Mouse (Mus musculus) kidney, embryonic 16.5 days (tissue): ENCODE results near the gene A1cf. TPM values are rescaled to one million over a fixed set of nuclear protein-coding genes. Genes with fewer than 3 reads are reported as not detected.

Experiments
- ATAC-seq: fragments of 200-750 bp; cut with Nextera tagmentation; 2 replicates; pipeline ENCODE4 v1.8.0; 2017; ENCODE audit warnings: moderate TSS enrichment; ENCODE audit not compliant: low FRiP score, low TSS enrichment
- H3K27ac ChIP-seq: fragments of 300-500 bp; sonication (generic); 2 replicates; pipeline ENCODE4 v1.5.1; 2014; ENCODE audit warnings: low read length
- H3K27me3 ChIP-seq: fragments of 300-500 bp; sonication (generic); 2 replicates; pipeline ENCODE4 v1.6.1; 2014; ENCODE audit warnings: low read length, control low read depth, mixed read lengths; ENCODE audit not compliant: insufficient read depth
- H3K36me3 ChIP-seq: fragments of 300-500 bp; sonication (generic); 2 replicates; pipeline ENCODE4 v1.6.1; 2014; ENCODE audit warnings: low read length, control low read depth, mixed read lengths; ENCODE audit not compliant: insufficient read depth
- H3K4me1 ChIP-seq: fragments of 300-500 bp; sonication (generic); 2 replicates; pipeline ENCODE4 v1.6.1; 2014; ENCODE audit warnings: low read length, control low read depth, mixed read lengths; ENCODE audit not compliant: insufficient read depth
- H3K4me2 ChIP-seq: fragments of 300-500 bp; sonication (generic); replicated peaks from 2 replicates; pipeline ENCODE4 v1.6.1; 2014; ENCODE audit warnings: low read depth, low read length
- H3K4me3 ChIP-seq: fragments of 300-500 bp; sonication (generic); 2 replicates; pipeline ENCODE4 v1.5.1; 2014; ENCODE audit warnings: mild to moderate bottlenecking, low read length
- H3K9ac ChIP-seq: fragments of 300-500 bp; sonication (generic); replicated peaks from 2 replicates; pipeline ENCODE4 v1.6.1; 2014; ENCODE audit warnings: low read length
- H3K9me3 ChIP-seq: fragments of 300-500 bp; sonication (generic); 2 replicates; pipeline ENCODE4 v1.6.1; 2016; ENCODE audit warnings: low read length, control low read depth
- WGBS: fragments of 180-500 bp; shearing (Covaris S2); extraction: QIAGEN DNeasy Blood & Tissue Kit; methylation state at CpG from one replicate; pipeline ENCODE4 v1.1.7; 2014; 5-methylcytosine and 5-hydroxymethylcytosine counted together
- polyA plus RNA-seq: library from polyadenylated mRNA; unstranded; fragments of >200 nt; fragmentation: Nextera tagmentation; extraction: Ambion mirVana; gene quantifications from 2 replicates; pipeline ENCODE4 v1.2.1, GENCODE M21; 2015

A1cf gene
- polyA plus RNA-seq, 1 experiment from 2014 or later = 2.0 TPM

- no peaks in the 10 kb centered on the region for H3K9me3 ChIP-seq
- no peaks in the 10 kb centered on the region for H3K4me1 ChIP-seq
- H3K4me2 ChIP-seq = no peak overlapping the region
- H3K27me3 ChIP-seq = no peaks in the 10 kb centered on the region
- no peak overlapping the region for H3K27ac ChIP-seq
- 57% methylated on average over 6 of the region's 6 CpGs for WGBS
- no peak overlapping the region for H3K9ac ChIP-seq
- ATAC-seq = peak; percentile 63; the same call in 1 of the 2 replicates
- no peaks in the 10 kb centered on the region for H3K36me3 ChIP-seq
- H3K4me3 ChIP-seq = no peak overlapping the region
Measured at GRCm38 (mm10) chr19:31923615-31924352, 55.2 kb downstream of the A1cf start.

- H3K4me3 ChIP-seq = no peak overlapping the region
- H3K9me3 ChIP-seq = no peaks in the 10 kb centered on the region
- H3K36me3 ChIP-seq = no peaks in the 10 kb centered on the region
- ATAC-seq = no peak
- no peak overlapping the region for H3K27ac ChIP-seq
- WGBS = 80% methylated on average over 7 of the region's 7 CpGs
- no peaks in the 10 kb centered on the region for H3K27me3 ChIP-seq
- H3K4me2 ChIP-seq = no peak overlapping the region
- H3K4me1 ChIP-seq = no peaks in the 10 kb centered on the region
- H3K9ac ChIP-seq = no peak overlapping the region
Measured at GRCm38 (mm10) chr19:31950793-31951489, 82.4 kb downstream of the A1cf start.

GRCm38 (mm10) chr19:31953799-31954198 lies 85.2 kb downstream of the A1cf start:
- H3K27me3 ChIP-seq = no peaks in the 10 kb centered on the region
- H3K9me3 ChIP-seq = no peaks in the 10 kb centered on the region
- H3K4me1 ChIP-seq = no peaks in the 10 kb centered on the region
- no peak overlapping the region for H3K4me3 ChIP-seq
- no peak for ATAC-seq
- H3K27ac ChIP-seq = no peak overlapping the region
- 76% methylated on average over 2 of the region's 2 CpGs for WGBS
- H3K4me2 ChIP-seq = no peak overlapping the region
- H3K9ac ChIP-seq = no peak overlapping the region
- H3K36me3 ChIP-seq = no peaks in the 10 kb centered on the region

DNA sequence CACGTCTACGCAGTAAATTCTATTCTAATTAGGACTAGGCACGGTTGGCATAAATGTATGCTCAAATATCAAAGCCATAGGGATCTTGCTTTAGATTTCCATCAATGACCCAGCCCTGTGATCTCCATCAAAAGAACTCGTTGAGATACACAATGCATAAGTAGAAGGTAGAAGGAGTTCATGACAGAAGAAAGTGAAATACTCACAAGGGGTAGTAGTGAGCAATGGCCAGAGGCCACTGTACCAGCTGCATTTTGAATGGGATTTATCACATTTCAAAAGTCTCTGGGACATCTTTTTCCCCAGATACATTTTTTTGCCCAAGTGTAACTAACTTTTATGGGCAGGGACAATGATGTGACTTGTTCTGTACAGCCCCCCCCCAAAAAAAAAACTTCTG lies 85.7 kb downstream of the A1cf start:
- no peak overlapping the region for H3K4me3 ChIP-seq
- H3K36me3 ChIP-seq = no peaks in the 10 kb centered on the region
- H3K4me2 ChIP-seq = no peak overlapping the region
- no peak for ATAC-seq
- H3K4me1 ChIP-seq = no peaks in the 10 kb centered on the region
- H3K27me3 ChIP-seq = no peaks in the 10 kb centered on the region
- 86% methylated on average over 4 of the region's 4 CpGs for WGBS
- no peak overlapping the region for H3K9ac ChIP-seq
- H3K9me3 ChIP-seq = no peaks in the 10 kb centered on the region
- H3K27ac ChIP-seq = no peak overlapping the region

DNA sequence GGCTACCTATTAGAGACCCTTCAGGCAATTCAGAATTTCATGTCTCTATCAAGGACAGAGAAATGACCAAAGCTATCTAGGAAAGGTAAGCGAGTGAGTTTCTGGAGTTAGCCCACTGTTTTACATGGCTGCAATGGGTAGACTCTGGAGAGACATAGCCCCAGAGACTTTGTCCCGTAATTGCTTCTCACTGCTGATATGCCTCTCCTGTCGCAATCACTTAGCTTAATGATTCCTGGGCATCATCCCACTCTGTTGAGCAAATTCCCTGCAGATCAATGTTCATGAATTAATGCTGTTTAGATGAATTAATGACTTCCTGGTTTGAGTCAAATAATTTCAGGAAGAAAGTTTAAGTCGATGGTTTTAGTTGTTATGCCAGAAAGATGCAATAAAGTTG lies 86.1 kb downstream of the A1cf start:
- Histone ChIP-seq H3K4me1 (no peaks in the 10 kb centered on the region), H3K27ac (no peak overlapping the region), H3K4me2 (no peak overlapping the region), H3K9ac (no peak overlapping the region), H3K9me3 (no peaks in the 10 kb centered on the region), H3K36me3 (no peaks in the 10 kb centered on the region), H3K27me3 (no peaks in the 10 kb centered on the region), H3K4me3 (no peak overlapping the region)
- 86% methylated on average over 4 of the region's 4 CpGs for WGBS
- no peak for ATAC-seq

GRCm38 (mm10) chr19:31956359-31956758 lies 87.8 kb downstream of the A1cf start:
- 74% methylated on average over 2 of the region's 2 CpGs for WGBS
- no peaks in the 10 kb centered on the region for H3K27me3 ChIP-seq
- no peaks in the 10 kb centered on the region for H3K36me3 ChIP-seq
- no peaks in the 10 kb centered on the region for H3K4me1 ChIP-seq
- H3K9ac ChIP-seq = no peak overlapping the region
- H3K9me3 ChIP-seq = no peaks in the 10 kb centered on the region
- no peak for ATAC-seq
- H3K4me3 ChIP-seq = no peak overlapping the region
- H3K4me2 ChIP-seq = no peak overlapping the region
- no peak overlapping the region for H3K27ac ChIP-seq

DNA sequence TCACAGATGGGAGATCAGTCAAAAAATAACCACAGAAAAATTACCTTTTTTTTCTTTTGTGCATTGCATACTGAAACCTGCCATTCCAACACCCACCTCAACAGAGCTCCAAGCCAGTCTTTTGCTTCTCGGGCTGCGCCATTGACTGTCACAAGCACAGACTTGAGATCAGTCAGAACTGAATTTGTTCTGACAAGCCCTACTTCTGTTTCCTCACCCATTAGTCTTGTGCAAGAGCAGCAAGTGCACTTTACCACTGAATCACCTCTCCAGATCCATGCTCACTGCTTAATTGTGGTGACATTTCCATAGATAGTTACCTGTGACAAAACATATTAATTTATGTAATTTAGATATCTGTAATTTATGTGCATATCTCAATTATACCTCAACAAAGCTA lies 91.9 kb downstream of the A1cf start:
- Histone ChIP-seq H3K9ac (no peak overlapping the region), H3K27me3 (no peaks in the 10 kb centered on the region), H3K9me3 (no peaks in the 10 kb centered on the region), H3K4me3 (no peak overlapping the region), H3K4me2 (no peak overlapping the region), H3K36me3 (no peaks in the 10 kb centered on the region), H3K4me1 (no peaks in the 10 kb centered on the region), H3K27ac (no peak overlapping the region)
- ATAC-seq = no peak
- WGBS = 94% methylated on average over 2 of the region's 2 CpGs

GRCm38 (mm10) chr19:31963147-31963546 lies 94.6 kb downstream of the A1cf start:
- ATAC-seq = no peak
- Histone ChIP-seq H3K9me3 (no peaks in the 10 kb centered on the region), H3K4me3 (no peak overlapping the region), H3K36me3 (no peaks in the 10 kb centered on the region), H3K27ac (no peak overlapping the region), H3K4me2 (no peak overlapping the region), H3K4me1 (no peaks in the 10 kb centered on the region), H3K9ac (no peak overlapping the region), H3K27me3 (no peaks in the 10 kb centered on the region)
- 27% methylated on average over 3 of the region's 3 CpGs for WGBS

DNA sequence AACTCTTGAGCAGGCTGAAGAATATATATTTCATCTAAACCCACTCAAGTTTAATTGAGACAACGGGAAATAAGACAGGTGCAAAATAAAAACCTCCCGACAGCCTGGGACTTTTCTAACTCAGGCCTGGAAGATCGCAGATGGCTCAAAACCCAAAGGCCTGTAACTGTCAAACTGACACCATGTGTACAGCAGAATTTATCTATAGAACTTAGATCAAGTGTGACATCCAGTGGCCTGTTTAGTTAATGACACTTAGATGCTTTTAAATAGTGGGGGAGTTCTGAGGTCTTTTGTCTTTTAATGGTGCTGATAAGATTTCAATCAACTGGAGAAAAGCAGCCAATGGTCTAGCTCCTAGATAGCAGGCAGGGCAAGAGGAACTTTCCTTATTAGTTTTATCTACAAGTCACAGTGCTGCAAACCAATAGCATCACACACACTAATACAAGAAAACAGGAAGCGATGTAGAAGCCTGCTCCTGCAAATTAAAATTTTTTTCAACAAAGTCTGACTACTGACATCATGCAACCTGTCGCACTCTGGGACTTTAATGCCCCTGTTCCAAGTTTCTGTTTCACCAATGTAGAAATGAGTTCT lies 99.5 kb downstream of the A1cf start:
- no peak overlapping the region for H3K9ac ChIP-seq

DNA sequence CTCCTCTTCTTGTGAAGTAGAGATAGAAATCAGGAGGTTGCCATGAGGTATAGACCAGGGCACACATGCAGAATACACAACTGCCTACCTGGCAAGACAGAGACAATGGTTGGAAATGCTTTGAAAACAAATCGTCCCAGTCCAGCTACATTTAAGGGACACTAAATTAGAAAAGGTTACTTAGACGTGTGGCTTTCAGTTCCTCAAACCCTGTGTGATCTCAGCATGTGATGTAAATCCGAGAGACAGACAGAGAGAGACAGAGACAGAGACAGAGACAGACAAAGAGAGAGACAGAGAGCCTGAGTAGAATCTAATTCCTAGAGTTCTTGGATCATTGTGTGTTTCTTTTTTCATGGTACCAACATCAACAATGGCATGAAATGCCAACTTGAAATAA lies 102.8 kb downstream of the A1cf start:
- no peak overlapping the region for H3K4me3 ChIP-seq
- H3K27ac ChIP-seq = no peak overlapping the region
- no peaks in the 10 kb centered on the region for H3K9me3 ChIP-seq
- 56% methylated on average over 3 of the region's 3 CpGs for WGBS
- H3K9ac ChIP-seq = no peak overlapping the region
- no peak for ATAC-seq
- no peak overlapping the region for H3K4me2 ChIP-seq
- H3K36me3 ChIP-seq = no peaks in the 10 kb centered on the region
- no peaks in the 10 kb centered on the region; the same call in 1 of the 2 replicates for H3K27me3 ChIP-seq
- H3K4me1 ChIP-seq = 0 out of 2 replicates have a peak, but pooled peaks cover 4% of the 10 kb centered on the region

More for the DNA sequence above, 99.5 kb downstream of the A1cf start:
- Histone ChIP-seq H3K4me2 (no peak overlapping the region), H3K27me3 (no peaks in the 10 kb centered on the region; the same call in 1 of the 2 replicates), H3K9me3 (no peaks in the 10 kb centered on the region), H3K27ac (no peak overlapping the region), H3K4me1 (no peaks in the 10 kb centered on the region), H3K4me3 (no peak overlapping the region), H3K36me3 (no peaks in the 10 kb centered on the region)
- ATAC-seq = no peak
- 61% methylated on average over 5 of the region's 5 CpGs for WGBS
